Mouse (Mus musculus): ENCODE data around the gene Psma4. TPM values are rescaled to one million over a fixed set of nuclear protein-coding genes. Genes with fewer than 3 reads are reported as not detected.

Gene Psma4
- 315 and 316 TPM in 2 replicates for polyA plus RNA-seq (2014; fragmentation: Nextera tagmentation; extraction: Ambion mirVana)

DNA sequence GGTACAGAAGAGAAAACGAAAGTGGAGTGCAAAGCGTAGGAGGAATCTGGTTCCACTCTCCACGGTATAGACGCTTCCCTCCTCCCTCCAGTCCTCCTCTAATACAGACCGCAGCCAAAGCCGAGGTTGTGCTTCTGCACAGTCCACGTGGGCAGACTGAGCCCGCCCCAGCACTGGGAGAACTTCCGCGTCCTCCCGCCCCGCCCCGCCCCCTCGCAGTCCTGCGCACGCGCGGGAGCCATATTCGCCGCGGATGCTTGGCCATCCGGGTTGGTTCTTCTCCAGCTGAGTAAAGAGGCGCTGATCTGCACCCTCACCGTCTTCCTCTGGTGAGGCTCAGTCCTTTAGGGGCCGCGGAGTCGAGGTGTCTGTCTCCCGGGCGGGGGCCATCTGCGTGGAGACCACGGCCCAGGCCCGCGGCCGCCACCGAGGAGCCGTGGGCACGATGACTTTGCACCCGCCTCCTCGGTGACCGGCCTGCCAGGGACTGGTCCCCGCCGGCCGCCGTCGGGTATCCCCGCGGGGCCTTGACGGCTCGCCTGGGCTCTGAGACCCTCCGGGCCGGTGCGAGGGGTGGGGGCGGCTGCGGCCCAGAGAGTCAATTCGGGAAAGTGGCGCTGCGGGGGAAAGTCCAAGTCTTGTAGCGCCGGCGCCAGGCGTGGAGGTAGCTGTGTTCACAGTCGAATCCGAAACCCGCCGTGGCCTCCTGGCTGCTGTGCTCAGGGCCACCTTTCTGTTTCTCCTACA lies at the start of gene Psma4, which contains the start of gene AY074887:
Gene Psma4 (plus strand): TSS at position 216 of the 747 bp plus-strand sequence.
Gene AY074887 (minus strand): TSS at position 424 of the 747 bp plus-strand sequence.
- WGBS = under 1% methylated on average over 59 of the region's 65 CpGs
- H3K4me3 ChIP-seq (ENCODE audit: low read depth, low read length) = peak within 1 kb of the TSS; percentile 76
- H3K27ac ChIP-seq (ENCODE audit: low read depth, low read length) = peak within 1 kb of the TSS; percentile 71
- peak; percentile 96 for DNase-seq (ENCODE audit: low spot score)
- peaks cover 7% of the 10 kb centered on the region; the same call in 1 of the 2 replicates for H3K4me1 ChIP-seq (ENCODE audit: control insufficient read depth, insufficient read depth, low read length)
- peak; percentile 99 for ATAC-seq (ENCODE audit: insufficient read depth, low FRiP score, low TSS enrichment)
- no peaks in the 10 kb centered on the region for H3K9me3 ChIP-seq (ENCODE audit: control insufficient read depth, low read length)
- H3K27me3 ChIP-seq (ENCODE audit: control insufficient read depth, insufficient read depth, low read length) = no peaks in the 10 kb centered on the region
- H3K4me2 ChIP-seq (ENCODE audit: low read depth) = peak within 1 kb of the TSS; percentile 53
- peaks cover 2% of the 10 kb centered on the region for H3K36me3 ChIP-seq (ENCODE audit: control insufficient read depth, insufficient read depth, low read length)
- peak within 1 kb of the TSS; percentile 77 for H3K9ac ChIP-seq (ENCODE audit: low read length)

DNA sequence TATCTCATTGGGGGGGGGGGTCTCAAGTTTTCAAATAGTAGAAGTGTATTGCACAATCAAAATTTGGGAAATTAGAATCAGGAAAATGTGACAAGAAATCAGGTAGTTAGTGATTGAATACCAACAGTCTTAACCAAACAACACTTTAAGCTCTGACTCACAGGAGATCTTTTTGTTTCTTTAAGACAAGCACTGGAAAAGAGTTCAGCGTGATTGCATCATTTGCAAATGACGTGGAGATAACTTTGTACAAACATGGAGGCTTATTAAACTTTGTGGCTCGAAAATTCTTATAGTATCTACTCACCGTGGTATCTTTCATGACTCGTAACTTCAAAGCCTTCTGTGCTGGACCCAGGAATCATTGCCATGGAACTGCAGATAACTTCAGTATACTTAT lies 41.1 kb upstream of the Psma4 start:
- WGBS = 94% methylated on average over 5 of the region's 5 CpGs
- no peak overlapping the region for H3K4me2 ChIP-seq (ENCODE audit: low read depth)
- ATAC-seq (ENCODE audit: insufficient read depth, low FRiP score, low TSS enrichment) = no peak
- no peak overlapping the region for H3K9ac ChIP-seq (ENCODE audit: low read length)
- no peaks in the 10 kb centered on the region for H3K9me3 ChIP-seq (ENCODE audit: control insufficient read depth, low read length)
- H3K36me3 ChIP-seq (ENCODE audit: control insufficient read depth, insufficient read depth, low read length) = peaks cover 6% of the 10 kb centered on the region
- no peaks in the 10 kb centered on the region for H3K4me1 ChIP-seq (ENCODE audit: control insufficient read depth, insufficient read depth, low read length)
- no peak overlapping the region for H3K27ac ChIP-seq (ENCODE audit: low read depth, low read length)
- no peak overlapping the region for H3K4me3 ChIP-seq (ENCODE audit: low read depth, low read length)
- no peak for DNase-seq (ENCODE audit: low spot score)
- no peaks in the 10 kb centered on the region for H3K27me3 ChIP-seq (ENCODE audit: control insufficient read depth, insufficient read depth, low read length)

DNA sequence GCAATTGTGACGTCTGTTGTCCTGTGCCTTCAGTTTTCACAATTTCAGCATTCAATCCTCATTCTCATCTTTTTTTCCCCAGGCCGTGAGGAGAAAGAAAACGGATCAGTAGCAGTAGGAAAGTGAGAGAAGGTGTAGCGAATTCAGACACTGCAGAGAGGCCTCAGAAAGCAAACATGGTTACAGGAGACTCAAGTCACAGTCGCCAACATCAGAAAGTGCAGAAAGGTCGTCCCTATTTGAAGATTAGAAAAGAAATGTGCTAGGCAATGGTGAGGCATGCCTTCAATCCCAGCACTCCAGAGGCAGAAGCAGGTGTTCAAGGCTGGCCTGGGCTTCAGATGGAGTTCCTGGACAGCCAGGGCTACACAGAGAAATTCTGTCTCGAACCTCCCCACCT lies 35.0 kb upstream of the Psma4 start:
- H3K27me3 ChIP-seq (ENCODE audit: control insufficient read depth, insufficient read depth, low read length) = no peaks in the 10 kb centered on the region
- no peak overlapping the region for H3K4me2 ChIP-seq (ENCODE audit: low read depth)
- H3K9ac ChIP-seq (ENCODE audit: low read length) = no peak overlapping the region
- H3K27ac ChIP-seq (ENCODE audit: low read depth, low read length) = no peak overlapping the region
- no peaks in the 10 kb centered on the region for H3K9me3 ChIP-seq (ENCODE audit: control insufficient read depth, low read length)
- DNase-seq (ENCODE audit: low spot score) (no peak), ATAC-seq (ENCODE audit: insufficient read depth, low FRiP score, low TSS enrichment) (no peak)
- H3K4me1 ChIP-seq (ENCODE audit: control insufficient read depth, insufficient read depth, low read length) = peaks cover 4% of the 10 kb centered on the region; the same call in 1 of the 2 replicates
- no peaks in the 10 kb centered on the region for H3K36me3 ChIP-seq (ENCODE audit: control insufficient read depth, insufficient read depth, low read length)
- 72% methylated on average over 7 of the region's 7 CpGs for WGBS
- no peak overlapping the region for H3K4me3 ChIP-seq (ENCODE audit: low read depth, low read length)

DNA sequence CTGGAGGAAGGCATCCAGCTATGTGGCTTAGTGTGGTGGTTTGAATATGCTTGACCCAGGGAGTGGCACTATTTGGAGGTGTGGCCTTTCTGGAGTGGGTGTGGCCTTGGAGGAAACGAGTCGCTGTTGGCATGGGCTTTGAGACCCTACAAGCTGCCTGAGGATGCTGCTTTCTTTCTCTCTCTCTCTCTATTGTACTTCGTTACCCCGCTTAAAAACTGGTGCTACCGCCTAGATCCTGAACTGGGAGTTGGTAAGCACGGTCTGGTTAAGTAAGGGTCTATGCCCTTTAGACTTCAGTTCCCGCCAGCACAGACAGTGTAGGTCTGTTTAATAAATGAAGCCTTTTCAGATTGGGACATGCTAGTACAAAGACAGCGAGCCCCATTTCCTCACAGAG lies 34.2 kb upstream of the Psma4 start:
- no peaks in the 10 kb centered on the region for H3K27me3 ChIP-seq (ENCODE audit: control insufficient read depth, insufficient read depth, low read length)
- no peak overlapping the region for H3K9ac ChIP-seq (ENCODE audit: low read length)
- H3K9me3 ChIP-seq (ENCODE audit: control insufficient read depth, low read length) = no peaks in the 10 kb centered on the region
- WGBS = 80% methylated on average over 8 of the region's 8 CpGs
- H3K4me3 ChIP-seq (ENCODE audit: low read depth, low read length) = no peak overlapping the region
- peaks cover 4% of the 10 kb centered on the region; the same call in 1 of the 2 replicates for H3K4me1 ChIP-seq (ENCODE audit: control insufficient read depth, insufficient read depth, low read length)
- peak overlapping the region; percentile 97 for H3K4me2 ChIP-seq (ENCODE audit: low read depth)
- DNase-seq (ENCODE audit: low spot score) = no peak
- no peak overlapping the region for H3K27ac ChIP-seq (ENCODE audit: low read depth, low read length)
- H3K36me3 ChIP-seq (ENCODE audit: control insufficient read depth, insufficient read depth, low read length) = no peaks in the 10 kb centered on the region
- 0 out of 2 replicates have a peak, but pooled peaks have one; percentile 14 for ATAC-seq (ENCODE audit: insufficient read depth, low FRiP score, low TSS enrichment)

DNA sequence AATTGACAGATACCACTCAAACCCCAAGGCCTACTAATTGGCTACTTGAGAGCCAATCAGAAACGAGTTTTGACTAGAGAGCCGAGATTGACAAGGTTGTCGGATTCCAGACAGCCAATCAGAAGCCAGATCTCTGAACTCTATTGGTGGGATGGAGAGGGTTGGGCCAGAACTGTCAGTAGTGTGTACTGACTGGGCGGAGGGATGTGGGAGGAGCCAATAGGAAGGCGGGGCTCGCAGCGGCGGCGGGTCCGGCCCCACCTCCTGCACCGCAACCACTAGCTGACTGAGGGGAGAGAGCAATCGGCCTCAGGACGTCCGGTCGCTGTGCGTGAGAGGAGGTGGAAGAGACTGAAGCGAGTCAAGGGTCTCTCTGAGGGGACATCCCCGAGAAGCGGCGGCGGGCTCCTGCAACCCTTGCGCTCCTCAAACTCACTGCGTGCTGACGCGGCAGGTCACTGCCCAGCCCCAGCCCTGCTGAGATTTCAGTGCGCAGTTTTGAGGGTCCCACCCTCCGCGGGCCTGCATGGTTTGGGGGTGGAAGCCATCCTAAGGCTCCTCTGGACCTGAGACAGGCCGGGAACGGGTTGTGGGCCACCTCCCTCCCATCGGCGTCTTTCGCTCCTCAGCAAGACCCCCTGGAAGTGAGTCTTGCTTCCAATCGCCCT lies 33.4 kb upstream of the Psma4 start, which contains the start of gene Hykk:
Gene Hykk (plus strand): TSS at position 274 of the 668 bp plus-strand sequence.
- Histone ChIP-seq H3K4me3 (ENCODE audit: low read depth, low read length) (peak within 1 kb of the TSS; percentile 64), H3K27me3 (ENCODE audit: control insufficient read depth, insufficient read depth, low read length) (no peaks in the 10 kb centered on the region), H3K27ac (ENCODE audit: low read depth, low read length) (no peak within 1 kb of the TSS), H3K9me3 (ENCODE audit: control insufficient read depth, low read length) (no peaks in the 10 kb centered on the region), H3K36me3 (ENCODE audit: control insufficient read depth, insufficient read depth, low read length) (no peaks in the 10 kb centered on the region), H3K4me1 (ENCODE audit: control insufficient read depth, insufficient read depth, low read length) (peaks cover 4% of the 10 kb centered on the region; the same call in 1 of the 2 replicates), H3K4me2 (ENCODE audit: low read depth) (peak within 1 kb of the TSS; percentile 97), H3K9ac (ENCODE audit: low read length) (peak within 1 kb of the TSS; percentile 73)
- DNase-seq (ENCODE audit: low spot score) (peak; percentile 90), ATAC-seq (ENCODE audit: insufficient read depth, low FRiP score, low TSS enrichment) (peak; percentile 98)
- under 1% methylated on average over 34 of the region's 34 CpGs for WGBS

DNA sequence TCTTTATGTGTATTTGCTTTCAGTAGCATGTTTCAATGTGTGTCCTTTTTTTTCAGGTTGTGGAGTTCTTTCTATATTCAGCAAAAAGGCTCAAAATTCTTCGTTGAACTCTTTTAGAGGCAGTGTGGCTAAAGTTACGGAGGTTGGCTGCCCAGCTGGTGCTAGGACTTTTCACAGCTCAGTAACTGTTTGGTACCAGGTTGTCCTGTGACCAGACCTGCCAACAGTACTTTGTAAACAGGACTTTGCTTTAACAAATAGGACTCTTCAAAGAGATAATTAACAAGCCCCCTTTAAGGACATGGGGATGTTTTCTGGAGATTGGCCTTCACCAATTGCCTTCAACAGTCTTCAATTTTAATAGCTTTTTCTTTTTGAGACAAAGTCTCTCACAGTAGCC lies 32.4 kb upstream of the Psma4 start:
- 79% methylated on average over 2 of the region's 2 CpGs for WGBS
- Histone ChIP-seq H3K9ac (ENCODE audit: low read length) (no peak overlapping the region), H3K4me3 (ENCODE audit: low read depth, low read length) (no peak overlapping the region), H3K36me3 (ENCODE audit: control insufficient read depth, insufficient read depth, low read length) (no peaks in the 10 kb centered on the region), H3K9me3 (ENCODE audit: control insufficient read depth, low read length) (no peaks in the 10 kb centered on the region), H3K4me2 (ENCODE audit: low read depth) (no peak overlapping the region; the same call in 1 of the 2 replicates), H3K4me1 (ENCODE audit: control insufficient read depth, insufficient read depth, low read length) (peaks cover 4% of the 10 kb centered on the region; the same call in 1 of the 2 replicates), H3K27ac (ENCODE audit: low read depth, low read length) (no peak overlapping the region), H3K27me3 (ENCODE audit: control insufficient read depth, insufficient read depth, low read length) (no peaks in the 10 kb centered on the region)
- DNase-seq (ENCODE audit: low spot score) = no peak
- ATAC-seq (ENCODE audit: insufficient read depth, low FRiP score, low TSS enrichment) = no peak

DNA sequence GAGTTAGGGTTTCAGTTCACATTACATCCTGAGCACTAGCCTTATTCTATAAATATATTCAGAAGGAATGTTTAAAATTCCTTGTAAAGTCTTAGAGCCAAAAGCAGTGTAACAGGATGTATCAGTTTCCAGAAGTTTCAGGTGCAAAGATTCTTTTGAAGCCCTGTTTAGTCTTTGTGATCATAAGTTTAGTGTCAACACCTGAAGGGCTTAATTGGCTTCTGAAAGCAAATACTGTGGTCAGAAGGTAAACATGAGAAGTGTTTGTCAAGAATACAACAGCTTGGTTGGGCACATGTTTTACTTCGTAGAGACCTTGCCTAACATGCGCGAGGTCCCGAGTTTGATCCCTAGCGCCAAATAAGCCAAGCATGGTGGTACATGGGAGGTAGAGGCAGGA lies 31.8 kb upstream of the Psma4 start:
- Histone ChIP-seq H3K9ac (ENCODE audit: low read length) (no peak overlapping the region), H3K4me3 (ENCODE audit: low read depth, low read length) (no peak overlapping the region), H3K36me3 (ENCODE audit: control insufficient read depth, insufficient read depth, low read length) (no peaks in the 10 kb centered on the region), H3K4me1 (ENCODE audit: control insufficient read depth, insufficient read depth, low read length) (peaks cover 4% of the 10 kb centered on the region; the same call in 1 of the 2 replicates), H3K9me3 (ENCODE audit: control insufficient read depth, low read length) (no peaks in the 10 kb centered on the region), H3K27ac (ENCODE audit: low read depth, low read length) (no peak overlapping the region), H3K4me2 (ENCODE audit: low read depth) (no peak overlapping the region), H3K27me3 (ENCODE audit: control insufficient read depth, insufficient read depth, low read length) (no peaks in the 10 kb centered on the region)
- 96% methylated on average over 5 of the region's 5 CpGs for WGBS
- ATAC-seq (ENCODE audit: insufficient read depth, low FRiP score, low TSS enrichment) (no peak), DNase-seq (ENCODE audit: low spot score) (no peak)

DNA sequence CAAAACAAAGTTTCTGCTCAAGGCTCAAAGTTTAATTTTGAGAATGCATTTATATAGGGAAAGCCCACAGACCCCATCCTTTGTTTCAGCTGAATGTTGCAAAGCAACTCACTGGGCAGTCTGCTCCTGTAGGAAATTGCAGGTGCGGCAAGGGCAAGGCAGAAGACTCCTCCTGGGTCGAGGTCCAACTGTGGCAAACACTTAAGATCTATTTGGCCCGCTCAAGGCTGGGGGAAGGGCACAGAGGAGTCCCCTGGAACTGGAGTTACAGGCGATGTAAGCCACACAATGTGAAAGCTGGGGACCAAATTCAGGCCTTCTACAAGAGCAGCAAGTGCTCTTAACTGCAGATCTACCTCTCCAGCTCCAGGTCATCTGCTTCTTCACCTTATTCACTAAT lies 30.6 kb upstream of the Psma4 start:
- H3K9ac ChIP-seq (ENCODE audit: low read length) = no peak overlapping the region
- WGBS = 64% methylated on average over 4 of the region's 4 CpGs
- no peak for DNase-seq (ENCODE audit: low spot score)
- peaks cover 4% of the 10 kb centered on the region; the same call in 1 of the 2 replicates for H3K4me1 ChIP-seq (ENCODE audit: control insufficient read depth, insufficient read depth, low read length)
- no peak overlapping the region for H3K4me2 ChIP-seq (ENCODE audit: low read depth)
- no peaks in the 10 kb centered on the region for H3K9me3 ChIP-seq (ENCODE audit: control insufficient read depth, low read length)
- no peak for ATAC-seq (ENCODE audit: insufficient read depth, low FRiP score, low TSS enrichment)
- no peaks in the 10 kb centered on the region for H3K27me3 ChIP-seq (ENCODE audit: control insufficient read depth, insufficient read depth, low read length)
- no peak overlapping the region for H3K4me3 ChIP-seq (ENCODE audit: low read depth, low read length)
- H3K36me3 ChIP-seq (ENCODE audit: control insufficient read depth, insufficient read depth, low read length) = no peaks in the 10 kb centered on the region
- H3K27ac ChIP-seq (ENCODE audit: low read depth, low read length) = no peak overlapping the region

All from neural tube, embryonic 11.5 days (tissue).